Mouse (Mus musculus) lung, postnatal 4 days (tissue): Measurements from ENCODE around the gene Gm1113.
A peak's percentile ranks its signal among the peaks of the same experiment; 100 is the strongest.

Experiments used
- DNase-seq, 2 experiments: peaks; one replicate each; pipeline ENCODE4 v3.0.0; 2021

Gene Gm1113

GRCm38 (mm10) chr9:35474104-35474724 lies 43.9 kb downstream of the Gm1113 start:
- DNase-seq: no peak

GRCm38 (mm10) chr9:35468913-35469312 lies 49.2 kb downstream of the Gm1113 start:
- no peak for DNase-seq

DNA sequence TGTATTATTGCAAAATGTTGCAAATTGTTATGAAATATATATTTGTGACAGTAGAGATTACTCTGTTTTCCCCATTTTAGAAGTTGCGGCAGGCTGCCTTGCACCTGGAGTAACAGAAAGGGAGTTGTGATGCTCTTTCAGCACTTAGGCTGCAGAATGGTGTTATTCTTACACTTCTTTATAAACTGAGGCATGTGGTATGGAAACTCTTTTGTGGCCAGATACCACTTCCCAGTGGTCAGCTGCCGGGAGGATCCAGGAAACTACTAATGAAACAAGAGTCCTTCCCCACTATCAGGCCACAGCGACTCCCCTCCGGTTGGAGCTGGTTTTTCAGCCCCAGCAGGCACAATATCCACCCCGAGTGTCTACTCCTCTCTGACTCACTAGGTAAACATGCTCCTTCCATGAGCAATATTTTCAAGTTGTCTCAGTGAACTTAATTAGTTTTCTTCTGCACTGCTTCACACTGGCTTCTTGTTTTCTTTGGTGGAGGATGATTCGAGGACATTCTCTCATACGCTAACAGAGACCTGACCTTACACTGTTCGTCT lies 50.7 kb downstream of the Gm1113 start:
- peak in 1 of 2 experiments; percentile 26 for DNase-seq

DNA sequence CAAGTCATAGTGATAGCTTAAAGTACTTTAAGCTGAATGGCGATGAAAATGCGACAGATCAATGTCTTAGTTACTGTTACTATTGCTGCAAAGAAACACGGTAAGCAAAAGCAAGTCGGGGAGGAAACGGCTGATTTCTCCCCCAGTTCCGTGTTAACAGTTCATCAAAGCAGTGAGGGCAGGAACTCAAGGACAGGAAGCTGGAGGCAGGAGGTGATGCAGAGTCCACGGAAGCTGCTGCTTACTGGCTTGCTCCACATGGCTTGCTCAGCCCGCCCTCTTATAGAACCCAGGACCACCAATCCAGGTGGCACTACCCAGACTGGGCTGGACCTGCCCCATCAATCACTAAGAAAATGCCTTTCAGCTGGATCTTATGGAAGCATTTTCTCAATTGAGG lies 58.5 kb downstream of the Gm1113 start:
- no peak for DNase-seq
